Mouse (Mus musculus): ENCODE measurements around the gene Klhl7. TPM values are rescaled to one million over a fixed set of nuclear protein-coding genes. Genes with fewer than 3 reads are reported as not detected.

The Klhl7 gene
- polyA plus RNA-seq, 1 experiment: 27.8 TPM

DNA sequence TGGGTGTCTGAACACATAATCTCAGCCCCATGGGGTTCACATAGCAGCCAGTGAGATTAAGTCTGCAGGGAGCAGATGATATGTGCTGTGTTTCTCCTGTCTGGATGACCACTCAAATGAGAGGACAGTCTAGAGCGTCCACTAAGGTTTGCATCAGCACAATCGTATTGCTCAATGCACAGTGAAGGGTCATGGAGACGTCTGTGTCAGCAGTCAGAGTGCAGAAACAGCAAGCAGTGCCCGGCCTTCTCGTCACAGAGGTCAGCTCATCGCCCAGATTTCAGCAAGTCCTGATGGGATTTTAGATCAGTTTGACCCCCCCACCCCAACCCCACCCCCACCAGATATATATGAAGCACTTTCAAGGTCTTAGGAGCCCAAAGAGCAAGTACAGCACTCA lies 31.4 kb upstream of the Klhl7 start:
- no peak overlapping the region for H3K27ac ChIP-seq (ENCODE audit: insufficient read depth, low read length)
- H3K4me3 ChIP-seq (ENCODE audit: insufficient read depth, low read length): no peak overlapping the region
- no peaks in the 10 kb centered on the region for H3K4me1 ChIP-seq (ENCODE audit: control insufficient read depth, insufficient read depth, low read length)
- no peak for TF ChIP-seq CTCF (IDR thresholded peaks at IDR 0.05; ENCODE audit: borderline replicate concordance, insufficient read depth, low read length)
- no peak for TF ChIP-seq POLR2A (IDR thresholded peaks at IDR 0.05; ENCODE audit: low read depth, low read length)

GRCm38 (mm10) chr5:24072031-24072430 lies 28.4 kb upstream of the Klhl7 start:
- Histone ChIP-seq H3K4me1 (ENCODE audit: control insufficient read depth, insufficient read depth, low read length) (no peaks in the 10 kb centered on the region; the same call in 1 of the 2 replicates), H3K27ac (ENCODE audit: insufficient read depth, low read length) (no peak overlapping the region), H3K4me3 (ENCODE audit: insufficient read depth, low read length) (no peak overlapping the region)
- TF ChIP-seq POLR2A (IDR thresholded peaks at IDR 0.05; ENCODE audit: low read depth, low read length) (no peak), CTCF (IDR thresholded peaks at IDR 0.05; ENCODE audit: borderline replicate concordance, insufficient read depth, low read length) (no peak)

- Histone ChIP-seq H3K4me3 (ENCODE audit: insufficient read depth, low read length) (no peak overlapping the region), H3K27ac (ENCODE audit: insufficient read depth, low read length) (no peak overlapping the region), H3K4me1 (ENCODE audit: control insufficient read depth, insufficient read depth, low read length) (no peaks in the 10 kb centered on the region; the same call in 1 of the 2 replicates)
- TF ChIP-seq CTCF (IDR thresholded peaks at IDR 0.05; ENCODE audit: borderline replicate concordance, insufficient read depth, low read length) (peak; percentile 58; the same call in 1 of the 2 replicates), POLR2A (IDR thresholded peaks at IDR 0.05; ENCODE audit: low read depth, low read length) (no peak)
These were observed 23.3 kb upstream of the Klhl7 start for GRCm38 (mm10) chr5:24076986-24077718.

DNA sequence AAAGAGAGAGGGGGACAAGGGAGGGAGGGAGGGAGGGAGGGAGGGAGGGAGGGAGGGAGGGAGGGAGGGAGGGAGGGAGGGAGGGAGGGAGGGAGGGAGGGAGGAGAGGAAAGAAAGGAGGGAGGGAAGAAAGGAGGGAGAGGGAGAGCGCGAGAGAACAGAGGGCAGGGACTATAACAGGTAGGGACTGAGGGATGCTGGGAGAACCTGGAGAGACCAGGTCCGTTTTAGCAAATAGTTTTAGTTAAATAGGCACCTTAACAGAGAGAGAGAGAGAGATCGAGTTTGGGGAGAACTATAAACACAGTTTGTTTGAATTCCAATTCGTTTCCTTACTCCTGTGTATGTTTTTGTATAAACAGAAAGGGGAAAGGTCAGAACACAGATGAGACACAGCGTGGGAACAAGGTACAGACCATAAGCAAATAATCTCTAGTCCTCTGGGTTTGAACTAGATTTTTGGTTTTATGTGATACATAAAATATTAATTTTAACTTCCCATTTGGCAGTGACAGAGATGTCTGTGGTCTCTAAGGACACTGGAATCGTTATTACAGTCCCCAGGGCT lies 22.6 kb upstream of the Klhl7 start:
- Histone ChIP-seq H3K4me3 (ENCODE audit: insufficient read depth, low read length) (no peak overlapping the region), H3K27ac (ENCODE audit: insufficient read depth, low read length) (no peak overlapping the region), H3K4me1 (ENCODE audit: control insufficient read depth, insufficient read depth, low read length) (no peaks in the 10 kb centered on the region; the same call in 1 of the 2 replicates)
- TF ChIP-seq CTCF (IDR thresholded peaks at IDR 0.05; ENCODE audit: borderline replicate concordance, insufficient read depth, low read length) (no peak), POLR2A (IDR thresholded peaks at IDR 0.05; ENCODE audit: low read depth, low read length) (no peak)

DNA sequence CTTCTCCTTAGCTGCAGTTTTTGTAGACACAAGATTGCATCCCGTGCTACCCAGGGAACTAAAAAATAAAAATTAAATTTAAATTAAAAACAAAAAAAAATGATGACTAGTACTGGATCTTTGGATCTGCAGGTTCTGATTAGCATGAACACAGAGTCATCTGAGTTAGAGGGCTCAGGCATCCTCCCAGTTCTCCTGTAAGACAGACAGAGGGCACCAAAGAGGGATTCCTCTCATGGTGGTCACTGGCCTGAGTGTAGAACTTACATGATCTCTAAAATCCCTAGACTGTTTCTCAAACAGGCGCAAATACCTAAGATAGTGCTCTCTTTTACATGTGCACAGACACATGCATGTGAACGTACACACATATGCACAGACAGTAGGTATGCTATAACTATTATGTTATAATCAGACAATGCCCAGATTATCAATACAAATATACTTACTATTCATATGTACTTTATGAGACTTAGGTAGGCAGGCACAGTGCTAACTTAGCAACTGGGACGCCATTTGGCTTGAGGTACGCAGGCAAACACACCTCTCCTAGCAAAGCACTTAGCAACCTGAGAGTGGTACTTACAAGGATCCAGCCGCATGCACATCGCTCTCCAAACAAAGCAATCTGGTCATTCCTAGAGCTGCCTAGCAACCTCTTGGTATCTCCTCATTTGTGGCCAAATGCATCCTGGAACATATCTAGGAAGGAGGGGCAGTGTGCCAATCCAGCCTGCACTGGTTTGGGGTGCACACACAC lies 21.8 kb upstream of the Klhl7 start:
- no peak overlapping the region for H3K4me3 ChIP-seq (ENCODE audit: insufficient read depth, low read length)
- H3K27ac ChIP-seq (ENCODE audit: insufficient read depth, low read length): no peak overlapping the region
- TF ChIP-seq POLR2A (IDR thresholded peaks at IDR 0.05; ENCODE audit: low read depth, low read length): no peak
- TF ChIP-seq CTCF (IDR thresholded peaks at IDR 0.05; ENCODE audit: borderline replicate concordance, insufficient read depth, low read length): no peak
- H3K4me1 ChIP-seq (ENCODE audit: control insufficient read depth, insufficient read depth, low read length): no peaks in the 10 kb centered on the region; the same call in 1 of the 2 replicates

DNA sequence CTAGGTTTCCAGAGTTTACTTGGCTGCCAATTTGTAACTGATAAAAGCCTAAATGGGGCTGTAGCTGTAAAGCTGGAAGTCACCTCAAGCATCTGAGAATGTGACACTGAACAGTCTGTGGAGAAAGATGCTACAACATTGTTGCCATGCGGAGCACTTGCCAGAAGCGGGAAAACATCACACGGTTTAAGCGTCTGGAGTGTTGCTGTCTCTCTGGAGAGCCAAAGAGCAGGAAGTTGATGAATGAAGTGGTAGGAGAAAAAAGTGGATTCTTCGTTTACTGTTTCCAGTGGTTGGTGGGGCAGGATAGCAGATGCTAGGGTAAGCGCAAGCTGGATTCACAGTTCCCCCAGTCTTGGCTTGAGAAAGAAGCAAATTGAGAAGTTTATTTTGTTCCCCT lies 19.6 kb upstream of the Klhl7 start:
- H3K4me3 ChIP-seq (ENCODE audit: insufficient read depth, low read length): no peak overlapping the region
- TF ChIP-seq CTCF (IDR thresholded peaks at IDR 0.05; ENCODE audit: borderline replicate concordance, insufficient read depth, low read length) (no peak), POLR2A (IDR thresholded peaks at IDR 0.05; ENCODE audit: low read depth, low read length) (no peak)
- no peaks in the 10 kb centered on the region; the same call in 1 of the 2 replicates for H3K4me1 ChIP-seq (ENCODE audit: control insufficient read depth, insufficient read depth, low read length)
- no peak overlapping the region for H3K27ac ChIP-seq (ENCODE audit: insufficient read depth, low read length)

- TF ChIP-seq CTCF (IDR thresholded peaks at IDR 0.05; ENCODE audit: borderline replicate concordance, insufficient read depth, low read length) (no peak), POLR2A (IDR thresholded peaks at IDR 0.05; ENCODE audit: low read depth, low read length) (no peak)
- H3K27ac ChIP-seq (ENCODE audit: insufficient read depth, low read length): no peak overlapping the region
- H3K4me3 ChIP-seq (ENCODE audit: insufficient read depth, low read length): no peak overlapping the region
- no peaks in the 10 kb centered on the region for H3K4me1 ChIP-seq (ENCODE audit: control insufficient read depth, insufficient read depth, low read length)
These were observed 15.6 kb upstream of the Klhl7 start for GRCm38 (mm10) chr5:24084835-24085234.

DNA sequence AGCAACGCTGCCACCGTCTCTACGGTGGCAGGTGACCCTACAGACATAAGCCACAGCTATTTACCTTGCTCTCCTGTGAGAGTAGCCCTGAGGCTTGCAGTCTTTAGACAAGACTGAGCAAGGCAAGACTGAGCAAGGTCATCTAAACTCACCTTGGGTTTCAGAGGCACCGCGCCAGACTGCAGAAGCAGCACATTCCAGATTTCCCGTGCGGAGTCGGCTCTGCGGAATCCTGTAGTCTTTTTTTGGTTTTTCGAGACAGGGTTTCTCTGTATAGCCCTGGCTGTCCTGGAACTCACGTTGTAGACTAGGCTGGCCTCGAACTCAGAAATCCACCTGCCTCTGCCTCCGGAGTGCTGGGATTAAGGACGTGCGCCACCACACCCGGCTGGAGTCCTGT lies 14.2 kb upstream of the Klhl7 start:
- Histone ChIP-seq H3K4me1 (ENCODE audit: control insufficient read depth, insufficient read depth, low read length) (no peaks in the 10 kb centered on the region), H3K4me3 (ENCODE audit: insufficient read depth, low read length) (no peak overlapping the region), H3K27ac (ENCODE audit: insufficient read depth, low read length) (no peak overlapping the region)
- TF ChIP-seq POLR2A (IDR thresholded peaks at IDR 0.05; ENCODE audit: low read depth, low read length) (no peak), CTCF (IDR thresholded peaks at IDR 0.05; ENCODE audit: borderline replicate concordance, insufficient read depth, low read length) (no peak)

GRCm38 (mm10) chr5:24086865-24087264 lies 13.5 kb upstream of the Klhl7 start:
- TF ChIP-seq CTCF (IDR thresholded peaks at IDR 0.05; ENCODE audit: borderline replicate concordance, insufficient read depth, low read length): no peak
- TF ChIP-seq POLR2A (IDR thresholded peaks at IDR 0.05; ENCODE audit: low read depth, low read length): no peak
- no peak overlapping the region for H3K27ac ChIP-seq (ENCODE audit: insufficient read depth, low read length)
- H3K4me3 ChIP-seq (ENCODE audit: insufficient read depth, low read length): no peak overlapping the region
- no peaks in the 10 kb centered on the region for H3K4me1 ChIP-seq (ENCODE audit: control insufficient read depth, insufficient read depth, low read length)

- Histone ChIP-seq H3K4me3 (ENCODE audit: insufficient read depth, low read length) (no peak overlapping the region), H3K4me1 (ENCODE audit: control insufficient read depth, insufficient read depth, low read length) (no peaks in the 10 kb centered on the region), H3K27ac (ENCODE audit: insufficient read depth, low read length) (no peak overlapping the region)
- TF ChIP-seq POLR2A (IDR thresholded peaks at IDR 0.05; ENCODE audit: low read depth, low read length): no peak
These were observed 12.0 kb upstream of the Klhl7 start for GRCm38 (mm10) chr5:24088451-24088850.

Measured in embryonic fibroblast, embryonic 13.5 days (primary cell).